Mouse (Mus musculus) adrenal gland, adult (tissue): Measurements from ENCODE around the gene Wtap.
A peak's percentile ranks its signal among the peaks of the same experiment; 100 is the strongest.
"Not testable (repeated sequence)": the region's sequence is repeated elsewhere in the genome, so short reads cannot be mapped to it uniquely, and the experiment has no call there.

Experiments used
- DNase-seq, 2 experiments: peaks; one replicate each; pipeline ENCODE4 v3.0.0; 2022 to 2023; ENCODE audit warnings: low spot score in 1 of 2; ENCODE audit not compliant: inconsistent age in 2 of 2

Wtap gene

GRCm38 (mm10) chr17:12994069-12994468, at the start of gene Wtap:
Wtap (minus strand) TSS chr17:12994169.
- DNase-seq = no peak

GRCm38 (mm10) chr17:13036627-13037192, 42.7 kb upstream of the Wtap start:
- not testable (repeated sequence) for DNase-seq

- DNase-seq = no peak
Observed at GRCm38 (mm10) chr17:13013316-13013715, 19.3 kb upstream of the Wtap start.

DNA sequence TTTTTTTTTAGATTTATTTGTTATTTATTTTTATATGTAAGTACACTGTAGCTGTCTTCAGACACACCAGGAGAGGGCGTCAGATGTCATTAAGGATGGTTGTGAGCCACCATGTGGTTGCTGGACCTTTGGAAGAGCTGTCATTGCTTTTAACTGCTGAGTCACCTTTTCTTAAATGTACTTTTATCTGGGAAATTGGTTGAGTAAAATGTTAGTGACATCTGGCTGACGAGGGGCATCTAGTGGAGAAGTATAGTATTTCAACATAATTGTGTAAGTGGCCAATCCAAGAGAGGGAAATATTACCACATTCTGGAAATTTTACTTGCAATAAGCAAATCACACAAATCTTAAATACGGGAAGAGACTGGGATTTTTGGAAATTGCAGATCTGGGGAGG, 15.9 kb upstream of the Wtap start:
- DNase-seq = peak; percentile 40 to 87

DNA sequence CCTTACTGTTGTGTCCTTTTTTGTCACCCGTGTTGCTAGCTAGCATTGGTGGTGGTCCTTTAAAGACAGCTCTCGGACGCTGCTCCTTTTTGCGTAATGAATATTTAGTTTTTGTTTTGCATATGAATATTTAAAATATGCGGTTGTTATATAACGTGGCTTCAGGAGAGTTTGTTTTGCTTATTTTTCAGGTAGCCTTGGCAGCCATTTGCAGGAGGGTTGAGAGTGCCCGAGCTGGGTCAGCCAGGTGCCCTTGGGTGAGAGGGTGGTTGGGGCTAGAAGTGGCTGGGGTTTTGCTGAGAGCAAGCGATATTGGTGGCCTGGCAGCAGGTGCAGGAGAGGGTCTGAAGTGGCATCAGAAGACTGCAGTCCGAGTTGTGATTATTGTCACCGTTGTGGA, 14.6 kb upstream of the Wtap start:
- peak; percentile 61 to 86 for DNase-seq

DNA sequence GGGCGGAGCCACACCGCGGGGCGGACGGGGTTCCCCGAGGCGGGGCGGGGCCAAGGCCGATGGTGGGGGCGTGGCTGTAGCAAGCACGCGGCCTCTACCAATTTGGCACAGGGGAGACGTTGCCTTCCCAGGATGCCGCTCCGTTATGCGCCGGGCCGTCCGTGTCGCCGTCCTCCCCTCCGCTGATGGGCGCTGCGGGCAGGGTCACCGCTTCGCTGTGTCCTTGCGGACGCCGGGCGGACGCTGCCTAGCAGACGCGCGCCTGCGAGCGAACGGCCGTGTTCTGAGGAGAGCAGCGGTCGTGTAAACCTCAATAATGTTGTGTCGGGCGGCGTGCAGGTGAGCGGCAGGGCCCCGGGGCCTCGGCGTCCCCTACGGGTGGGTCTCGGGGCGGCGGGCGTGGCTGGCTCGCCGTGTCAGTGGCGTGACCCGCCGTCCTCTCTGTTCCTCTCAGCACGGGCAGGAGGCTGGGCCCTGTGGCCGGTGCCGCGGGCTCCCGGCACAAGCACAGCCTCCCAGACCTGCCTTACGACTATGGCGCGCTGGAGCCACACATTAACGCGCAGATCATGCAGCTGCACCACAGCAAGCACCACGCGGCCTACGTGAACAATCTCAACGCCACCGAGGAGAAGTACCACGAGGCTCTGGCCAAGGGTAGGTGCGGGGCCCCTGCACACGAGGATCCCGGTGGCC, 13.9 kb upstream of the Wtap start:
- DNase-seq = peak; percentile 100

GRCm38 (mm10) chr17:13006984-13007383, 13.0 kb upstream of the Wtap start:
- peak in 1 of 2 experiments; percentile 30 for DNase-seq

DNA sequence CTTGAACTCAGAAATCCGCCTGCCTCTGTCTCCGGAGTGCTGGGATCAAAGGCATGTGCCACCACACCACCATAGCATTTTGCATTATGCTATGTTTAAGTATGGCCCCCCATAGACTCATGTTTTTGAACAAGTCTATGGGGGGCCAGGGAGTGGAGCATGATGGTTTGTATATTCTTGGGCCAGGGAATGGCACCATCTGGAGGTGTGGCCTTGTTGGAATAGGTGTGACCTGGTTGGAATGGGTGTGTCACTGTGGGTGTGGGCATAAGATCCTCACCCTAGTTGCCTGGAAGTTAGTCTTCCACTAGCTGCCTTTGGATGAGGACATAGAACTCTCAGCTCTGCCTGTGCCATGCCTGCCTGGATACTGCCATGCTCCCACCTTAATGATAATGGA, 12.6 kb upstream of the Wtap start, which contains the start of gene Sod2:
Gene Sod2, plus strand, starts transcription at position 301 of the 400 bp plus-strand sequence.
- DNase-seq = peak in 1 of 2 experiments; percentile 35

DNA sequence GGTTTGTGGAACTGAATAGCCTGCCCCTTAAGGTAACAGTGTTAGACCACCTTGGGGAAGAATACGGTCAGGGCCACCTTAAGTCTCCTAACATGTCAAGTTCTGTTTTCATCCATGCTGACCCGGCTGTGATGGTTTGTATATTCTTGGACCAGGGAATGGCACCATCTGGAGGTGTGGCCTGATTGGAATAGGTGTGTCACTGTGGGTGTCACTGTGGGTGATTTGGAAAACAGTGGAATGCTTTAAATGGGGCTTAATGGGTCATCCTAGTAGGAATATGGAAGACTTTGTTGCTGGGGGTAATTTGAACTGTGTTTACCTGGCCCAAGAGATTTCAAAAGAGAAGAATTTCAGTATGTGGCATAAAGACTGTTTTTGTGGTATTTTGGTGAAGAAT, 10.5 kb upstream of the Wtap start:
- DNase-seq = not testable (repeated sequence)

DNA sequence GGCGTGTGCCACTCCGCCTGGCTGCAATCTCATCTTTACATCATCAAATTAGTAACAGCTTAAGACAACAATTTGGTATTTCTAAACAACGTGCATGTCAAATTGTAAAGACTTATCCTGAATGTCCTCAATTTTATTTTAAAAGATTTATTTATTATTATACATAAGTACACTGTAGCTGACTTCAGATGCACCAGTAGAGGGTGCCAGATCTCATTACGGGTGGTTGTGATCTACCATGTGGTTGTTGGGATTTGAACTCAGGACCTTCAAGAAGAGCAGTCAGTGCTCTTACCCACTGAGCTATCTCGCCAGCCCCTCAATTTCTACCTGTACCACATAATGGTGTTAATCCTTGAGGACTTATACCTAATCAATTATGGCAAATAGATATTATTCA, 8.3 kb upstream of the Wtap start:
- not testable (repeated sequence) for DNase-seq

DNA sequence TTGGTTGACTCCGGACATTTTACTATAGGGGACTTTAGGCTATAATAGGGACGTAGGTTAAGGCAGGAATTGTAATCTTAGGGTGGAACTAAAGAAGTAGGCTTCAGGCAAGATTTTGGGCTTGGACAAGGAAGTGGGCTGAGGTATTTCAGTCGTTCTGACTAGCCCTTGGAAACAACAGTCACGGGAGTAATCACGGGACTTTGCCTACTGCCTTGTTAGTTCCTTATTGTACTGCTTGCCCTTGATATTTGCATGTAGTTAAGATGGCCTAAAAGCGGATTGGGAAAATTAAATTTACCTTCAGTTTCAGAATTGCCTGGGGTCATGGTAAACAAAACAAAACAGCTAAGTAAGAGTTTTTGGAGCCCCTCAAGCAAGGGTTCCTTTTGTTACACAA, 5.1 kb upstream of the Wtap start:
- DNase-seq = no peak

- DNase-seq = peak; percentile 51 to 64
Observed at GRCm38 (mm10) chr17:12997890-12998289, 3.9 kb upstream of the Wtap start.

DNA sequence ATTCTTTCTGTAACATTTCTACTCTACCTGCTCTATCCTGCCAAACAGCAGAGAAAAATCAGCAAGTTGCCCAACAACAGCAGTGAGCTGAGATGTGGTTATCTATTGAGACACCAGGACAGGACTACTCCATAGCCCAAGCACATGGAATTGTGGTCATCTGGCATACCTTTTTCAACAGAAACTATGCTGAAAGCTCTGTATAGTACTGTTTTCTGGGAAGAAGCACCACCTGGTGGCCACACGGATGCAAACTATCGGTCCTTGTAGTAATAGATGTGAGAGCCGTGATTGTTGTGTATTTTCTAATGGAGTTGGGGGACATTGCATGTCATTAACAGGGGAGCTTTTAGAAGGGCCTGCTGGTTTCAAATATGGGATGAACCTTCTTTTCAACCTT, 2.4 kb upstream of the Wtap start:
- peak; percentile 62 to 84 for DNase-seq

DNA sequence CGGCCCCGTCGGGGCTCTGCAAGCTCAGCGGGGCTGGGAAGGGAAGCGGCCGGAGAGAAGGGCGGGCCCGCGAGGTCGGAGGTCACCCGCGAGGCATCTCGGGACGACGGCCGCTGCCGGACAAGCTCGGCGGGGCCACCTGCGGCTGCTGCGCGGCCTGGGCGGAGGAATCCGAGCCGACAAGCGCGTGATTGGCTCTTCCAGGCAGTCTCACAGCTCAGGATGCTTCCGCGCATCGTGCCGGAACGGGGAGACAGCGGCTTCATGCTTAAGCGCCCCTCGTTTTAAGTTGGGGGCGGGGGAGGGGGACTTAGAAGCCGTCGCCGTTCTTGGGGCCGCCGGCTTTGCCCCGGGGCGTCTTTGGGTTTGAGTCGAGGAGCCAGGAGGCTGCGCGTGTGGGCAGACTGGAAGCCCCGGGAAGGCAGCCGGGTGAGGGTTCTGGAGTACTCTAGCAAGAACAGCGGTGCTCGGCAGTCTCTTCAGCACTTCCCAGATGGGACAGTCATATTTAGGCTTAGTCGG, 1.4 kb downstream of the Wtap start:
- peak; percentile 98 to 99 for DNase-seq

GRCm38 (mm10) chr17:12991635-12992358, 2.2 kb downstream of the Wtap start:
- DNase-seq = peak; percentile 94 to 99

DNA sequence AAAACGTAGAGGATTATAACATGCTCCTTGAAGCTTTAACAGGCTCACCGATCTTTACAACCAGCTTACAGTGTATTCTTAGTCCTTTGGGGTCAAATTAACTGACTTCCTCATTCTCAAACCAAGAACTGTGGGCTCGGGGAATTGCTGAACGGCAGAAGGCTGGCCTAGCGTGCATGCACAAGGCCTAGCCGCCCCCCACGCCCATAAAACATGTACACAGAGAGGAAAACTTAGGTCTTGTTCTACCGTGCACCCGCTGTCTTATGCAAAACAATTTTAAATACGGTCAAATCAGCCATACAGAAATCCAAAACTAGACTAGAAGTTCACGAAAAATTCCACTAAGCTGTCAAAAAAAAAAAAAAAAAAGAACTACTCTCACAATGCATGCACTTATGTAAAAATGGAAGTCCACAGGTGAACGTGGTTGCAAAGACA, 2.8 kb downstream of the Wtap start:
- DNase-seq = peak; percentile 36 to 69

DNA sequence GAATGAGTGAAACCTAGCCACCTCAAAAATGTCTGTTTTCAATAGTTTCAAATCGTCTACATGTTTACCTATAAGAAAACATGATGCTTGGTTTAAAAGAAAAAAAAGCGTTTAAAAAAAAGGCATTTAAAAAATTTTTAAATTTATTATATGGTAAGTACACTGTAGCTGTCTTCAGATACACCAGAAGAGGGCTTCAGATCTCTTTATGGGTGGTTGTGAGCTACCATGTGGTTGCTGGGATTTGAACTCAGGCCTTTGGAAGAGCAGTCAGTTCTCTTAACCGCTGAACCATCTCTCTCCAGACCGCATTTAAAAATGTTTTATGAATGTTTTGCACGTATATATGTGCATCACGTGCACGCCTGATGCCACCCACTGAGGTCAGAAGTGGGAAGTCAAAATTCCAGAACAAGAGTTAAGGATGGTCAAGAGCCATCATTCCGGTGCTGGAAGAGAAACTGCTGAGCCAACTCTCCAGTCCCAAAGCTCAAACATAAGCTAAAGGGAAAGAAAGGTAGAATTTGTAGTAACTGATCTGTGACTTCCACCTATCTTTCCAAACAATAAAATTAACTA, 3.3 kb downstream of the Wtap start:
- peak in 1 of 2 experiments; percentile 46 for DNase-seq

DNA sequence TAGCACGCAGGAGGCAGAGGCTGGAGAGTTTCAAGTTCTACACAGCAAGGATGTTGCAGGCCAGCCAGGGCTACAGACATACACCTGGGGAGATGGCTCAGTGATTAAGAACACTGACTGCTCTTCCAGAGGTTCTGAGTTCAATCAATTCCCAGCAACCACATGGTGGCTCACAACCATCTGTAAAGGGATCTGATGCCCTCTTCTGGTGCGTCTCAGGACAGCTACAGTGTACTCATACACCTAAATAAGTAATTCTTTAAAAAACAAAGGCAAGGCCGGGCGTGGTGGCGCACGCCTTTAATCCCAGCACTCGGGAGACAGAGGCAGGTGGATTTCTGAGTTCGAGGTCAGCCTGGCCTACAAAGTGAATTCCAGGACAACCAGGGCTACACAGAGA, 5.9 kb downstream of the Wtap start:
- peak in 1 of 2 experiments; percentile 61 for DNase-seq

DNA sequence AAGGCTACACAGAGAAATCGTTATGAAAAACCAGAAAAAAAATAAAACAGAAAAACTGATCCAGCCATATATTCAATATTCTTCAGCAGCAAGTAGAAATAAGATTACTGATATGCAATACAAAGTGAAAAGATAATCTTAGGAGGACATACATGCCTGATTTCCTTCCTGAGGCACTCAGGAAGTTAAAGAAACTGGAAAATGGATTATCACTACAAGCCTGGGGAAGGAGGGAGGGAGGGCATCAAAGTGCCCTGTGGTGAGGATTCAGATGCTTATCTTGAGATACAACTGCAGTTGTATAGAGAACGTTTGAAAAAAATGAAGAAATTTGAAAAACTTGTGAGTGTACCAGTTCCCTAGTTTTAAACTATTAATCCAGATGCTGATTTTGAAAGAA, 10.0 kb downstream of the Wtap start:
- DNase-seq = no peak

DNA sequence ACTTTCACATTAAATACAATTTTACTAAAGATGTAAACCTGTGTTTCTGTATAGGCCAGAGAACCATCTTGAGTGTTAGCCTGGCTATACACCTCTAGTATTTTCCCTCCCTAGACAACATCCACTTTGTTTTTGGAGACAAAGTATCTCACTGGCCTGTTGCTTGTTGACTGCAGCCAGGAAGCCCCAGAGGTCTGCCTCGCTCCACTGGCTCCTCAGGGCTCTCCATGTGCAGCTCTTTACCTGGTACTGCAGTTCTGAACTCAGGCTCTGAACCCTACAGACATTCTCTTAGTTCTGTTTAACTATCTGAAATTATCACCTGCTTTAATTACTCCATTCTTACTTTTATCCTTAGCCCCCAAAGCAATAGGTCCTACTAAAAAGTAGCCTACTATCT, 15.4 kb downstream of the Wtap start:
- DNase-seq = no peak

GRCm38 (mm10) chr17:12973851-12974250, 20.1 kb downstream of the Wtap start:
- DNase-seq = no peak
